Mouse (Mus musculus) bone marrow, adult 2 months (tissue): ENCODE results near the gene Rubcnl.

ENCODE experiments used
- CTCF ChIP-seq: fragments of 200-500 bp; IDR thresholded peaks from 2 replicates; pipeline ENCODE4 v1.5.1; 2011; ENCODE audit warnings: low read length, control low read depth; ENCODE audit not compliant: control insufficient read depth, insufficient read depth
- POLR2A ChIP-seq: fragments of 200-500 bp; IDR thresholded peaks from 2 replicates; pipeline ENCODE4 v1.6.1; 2011; ENCODE audit warnings: low read depth, mild to moderate bottlenecking, control low read depth, low read length, borderline replicate concordance; ENCODE audit not compliant: control insufficient read depth

DNA sequence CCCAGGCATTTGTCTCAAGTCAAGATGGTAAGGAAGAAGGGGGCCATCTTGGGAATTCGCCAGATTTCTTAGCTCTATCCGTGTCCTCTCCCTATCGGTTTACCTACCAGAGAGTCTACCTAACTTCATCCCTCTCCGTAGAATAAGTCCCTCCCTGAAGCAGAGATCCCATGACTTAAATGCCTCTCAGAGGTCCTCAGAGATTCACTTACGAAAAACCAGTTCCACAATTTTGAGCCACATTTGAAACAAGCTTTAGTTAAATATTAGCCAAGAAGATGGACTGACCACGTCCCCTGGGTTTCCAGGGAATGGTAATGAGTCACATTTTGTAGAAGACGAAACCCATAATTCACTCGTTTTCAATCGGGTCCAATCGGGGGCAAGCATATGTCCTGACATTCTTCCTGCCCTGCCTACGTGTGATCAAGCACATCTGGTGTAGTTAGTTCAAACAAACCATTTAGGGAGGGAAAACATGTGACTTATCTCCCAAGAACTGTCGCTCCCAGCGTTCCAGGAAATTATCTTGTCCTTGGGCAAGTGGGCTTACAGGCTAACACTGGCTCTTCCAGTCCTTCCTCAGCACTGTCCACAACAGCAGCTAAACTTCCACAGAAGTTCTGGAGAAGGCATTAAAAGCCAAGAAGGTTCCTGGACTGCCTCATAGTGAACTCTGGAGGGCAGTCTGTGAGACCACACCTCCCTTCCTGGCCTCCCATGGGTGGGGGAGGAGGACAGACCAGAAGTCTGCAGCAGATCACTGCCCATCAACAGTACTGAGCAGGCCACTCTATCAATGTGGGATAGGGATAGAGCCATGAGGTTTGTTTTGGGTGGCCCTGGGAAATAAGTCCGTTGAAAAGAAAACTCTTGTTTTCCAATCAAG lies 38.9 kb downstream of the Rubcnl start:
- no peak for TF ChIP-seq POLR2A
- no peak for TF ChIP-seq CTCF
